Mouse (Mus musculus) hindbrain, embryonic 13.5 days (tissue): ENCODE results near the gene Smarca4. TPM values are rescaled to one million over a fixed set of nuclear protein-coding genes. Genes with fewer than 3 reads are reported as not detected.

ENCODE experiments used
- ATAC-seq: fragments of 200-750 bp; cut with Nextera tagmentation; 2 replicates; pipeline ENCODE4 v1.8.0; 2017; ENCODE audit warnings: moderate TSS enrichment; ENCODE audit not compliant: low FRiP score
- H3K27ac ChIP-seq: fragments of 300-500 bp; sonication (generic); 2 replicates; pipeline ENCODE4 v1.5.1; 2015; ENCODE audit warnings: inconsistent platforms, mild to moderate bottlenecking, moderate library complexity
- H3K27me3 ChIP-seq: fragments of 300-500 bp; sonication (generic); 2 replicates; pipeline ENCODE4 v1.6.1; 2015; ENCODE audit warnings: mild to moderate bottlenecking, inconsistent platforms
- H3K36me3 ChIP-seq: fragments of 300-500 bp; sonication (generic); 2 replicates; pipeline ENCODE4 v1.6.1; 2015; ENCODE audit warnings: mild to moderate bottlenecking, inconsistent platforms
- H3K4me1 ChIP-seq: fragments of 300-500 bp; sonication (generic); replicated peaks from 2 replicates; pipeline ENCODE4 v1.6.1; 2015; ENCODE audit warnings: inconsistent platforms
- H3K4me2 ChIP-seq: fragments of 300-500 bp; sonication (generic); 2 replicates; pipeline ENCODE4 v1.6.1; 2015; ENCODE audit warnings: inconsistent platforms, mild to moderate bottlenecking, moderate library complexity
- H3K4me3 ChIP-seq: fragments of 300-500 bp; sonication (generic); 2 replicates; pipeline ENCODE4 v1.5.1; 2015; ENCODE audit warnings: mild to moderate bottlenecking, inconsistent platforms
- H3K9ac ChIP-seq: fragments of 300-500 bp; sonication (generic); 2 replicates; pipeline ENCODE4 v1.6.1; 2015; ENCODE audit warnings: mild to moderate bottlenecking, inconsistent platforms
- H3K9me3 ChIP-seq: fragments of 300-500 bp; sonication (generic); 2 replicates; pipeline ENCODE4 v1.6.1; 2016; ENCODE audit warnings: inconsistent platforms
- WGBS: fragments of 180-500 bp; shearing (Covaris S2); methylation state at CpG from one replicate; pipeline ENCODE4 v1.1.7; 2015; 5-methylcytosine and 5-hydroxymethylcytosine counted together
- polyA plus RNA-seq: library from polyadenylated mRNA; unstranded; fragments of >200 nt; fragmentation: Nextera tagmentation; extraction: Ambion mirVana; gene quantifications from 2 replicates; pipeline ENCODE4 v1.2.1, GENCODE M21; 2015

The Smarca4 gene
- polyA plus RNA-seq, 1 experiment from 2014 or later: 156 TPM

GRCm38 (mm10) chr9:21709340-21709739 lies 93.4 kb downstream of the Smarca4 start:
- 96% methylated on average over 3 of the region's 3 CpGs for WGBS
- Histone ChIP-seq H3K36me3 (peaks cover 58% of the 10 kb centered on the region), H3K4me1 (no peaks in the 10 kb centered on the region), H3K27ac (no peak overlapping the region), H3K27me3 (no peaks in the 10 kb centered on the region), H3K9ac (no peak overlapping the region), H3K9me3 (no peaks in the 10 kb centered on the region), H3K4me3 (no peak overlapping the region), H3K4me2 (no peak overlapping the region)
- no peak for ATAC-seq

- ATAC-seq: no peak
- no peak overlapping the region for H3K27ac ChIP-seq
- WGBS: 70% methylated on average over 4 of the region's 4 CpGs
Observed at GRCm38 (mm10) chr9:21715298-21715697, 99.3 kb downstream of the Smarca4 start.

GRCm38 (mm10) chr9:21717015-21717414 lies 101.0 kb downstream of the Smarca4 start:
- ATAC-seq: no peak
- Histone ChIP-seq H3K9ac (no peak overlapping the region), H3K27ac (no peak overlapping the region), H3K4me1 (no peaks in the 10 kb centered on the region), H3K36me3 (peaks cover 8% of the 10 kb centered on the region), H3K27me3 (no peaks in the 10 kb centered on the region), H3K4me2 (no peak overlapping the region), H3K9me3 (no peaks in the 10 kb centered on the region), H3K4me3 (no peak overlapping the region)
- WGBS: 77% methylated on average over 2 of the region's 2 CpGs

More at GRCm38 (mm10) chr9:21715298-21715697, 99.3 kb downstream of the Smarca4 start:
- Histone ChIP-seq H3K4me2 (no peak overlapping the region), H3K4me3 (no peak overlapping the region), H3K27me3 (no peaks in the 10 kb centered on the region), H3K4me1 (no peaks in the 10 kb centered on the region), H3K36me3 (peaks cover 8% of the 10 kb centered on the region), H3K9me3 (no peaks in the 10 kb centered on the region), H3K9ac (no peak overlapping the region)

GRCm38 (mm10) chr9:21721036-21721435 lies 105.1 kb downstream of the Smarca4 start:
- H3K36me3 ChIP-seq: no peaks in the 10 kb centered on the region
- no peak overlapping the region for H3K9ac ChIP-seq
- peaks cover 26% of the 10 kb centered on the region for H3K4me1 ChIP-seq
- no peak overlapping the region for H3K27ac ChIP-seq
- no peak overlapping the region for H3K4me3 ChIP-seq
- no peak for ATAC-seq
- H3K4me2 ChIP-seq: no peak overlapping the region
- 88% methylated on average over 2 of the region's 2 CpGs for WGBS
- no peaks in the 10 kb centered on the region for H3K27me3 ChIP-seq
- H3K9me3 ChIP-seq: no peaks in the 10 kb centered on the region

GRCm38 (mm10) chr9:21723377-21724146 lies 107.6 kb downstream of the Smarca4 start, which contains the start of gene Ldlr:
Ldlr (plus strand) TSS chr9:21723483.
- no peaks in the 10 kb centered on the region for H3K9me3 ChIP-seq
- peak within 1 kb of the TSS; percentile 84 for H3K4me2 ChIP-seq
- WGBS: under 1% methylated on average over 47 of the region's 47 CpGs
- peak within 1 kb of the TSS; percentile 84 for H3K9ac ChIP-seq
- H3K36me3 ChIP-seq: no peaks in the 10 kb centered on the region
- peak; percentile 74 for ATAC-seq
- H3K27me3 ChIP-seq: no peaks in the 10 kb centered on the region
- H3K27ac ChIP-seq: peak within 1 kb of the TSS; percentile 93
- H3K4me3 ChIP-seq: peak within 1 kb of the TSS; percentile 70
- H3K4me1 ChIP-seq: peaks cover 34% of the 10 kb centered on the region

- WGBS: under 1% methylated on average over 18 of the region's 18 CpGs
- ATAC-seq: peak; percentile 95
Observed at GRCm38 (mm10) chr9:21724147-21724536, 108.2 kb downstream of the Smarca4 start.

GRCm38 (mm10) chr9:21725224-21726121 lies 109.5 kb downstream of the Smarca4 start:
- peak overlapping the region; percentile 84 for H3K4me2 ChIP-seq
- peak overlapping the region; percentile 70 for H3K9ac ChIP-seq
- no peaks in the 10 kb centered on the region for H3K9me3 ChIP-seq
- H3K36me3 ChIP-seq: no peaks in the 10 kb centered on the region; the same call in 1 of the 2 replicates
- peak overlapping the region; percentile 70 for H3K4me3 ChIP-seq
- no peak for ATAC-seq
- H3K27ac ChIP-seq: peak overlapping the region; percentile 59
- no peaks in the 10 kb centered on the region for H3K27me3 ChIP-seq
- 89% methylated on average over 23 of the region's 23 CpGs for WGBS
- H3K4me1 ChIP-seq: peaks cover 43% of the 10 kb centered on the region

More at GRCm38 (mm10) chr9:21724147-21724536, 108.2 kb downstream of the Smarca4 start:
- Histone ChIP-seq H3K9me3 (no peaks in the 10 kb centered on the region), H3K27ac (peak overlapping the region; percentile 93), H3K36me3 (no peaks in the 10 kb centered on the region; the same call in 1 of the 2 replicates), H3K27me3 (no peaks in the 10 kb centered on the region), H3K9ac (peak overlapping the region; percentile 84), H3K4me1 (peaks cover 39% of the 10 kb centered on the region), H3K4me2 (peak overlapping the region; percentile 84), H3K4me3 (peak overlapping the region; percentile 70)

GRCm38 (mm10) chr9:21726218-21726975 lies 110.4 kb downstream of the Smarca4 start:
- H3K9me3 ChIP-seq: no peaks in the 10 kb centered on the region
- H3K4me3 ChIP-seq: peak overlapping the region; percentile 6; the same call in 1 of the 2 replicates
- peak overlapping the region; percentile 63; the same call in 1 of the 2 replicates for H3K9ac ChIP-seq
- H3K4me2 ChIP-seq: peak overlapping the region; percentile 84
- no peaks in the 10 kb centered on the region for H3K27me3 ChIP-seq
- no peak for ATAC-seq
- H3K27ac ChIP-seq: peak overlapping the region; percentile 59
- H3K4me1 ChIP-seq: peaks cover 43% of the 10 kb centered on the region
- 71% methylated on average over 14 of the region's 14 CpGs for WGBS
- peaks cover 3% of the 10 kb centered on the region; the same call in 1 of the 2 replicates for H3K36me3 ChIP-seq

GRCm38 (mm10) chr9:21728261-21728832 lies 112.4 kb downstream of the Smarca4 start:
- H3K4me1 ChIP-seq: peaks cover 35% of the 10 kb centered on the region
- peaks cover 22% of the 10 kb centered on the region for H3K36me3 ChIP-seq
- H3K27ac ChIP-seq: no peak overlapping the region
- no peak overlapping the region for H3K4me3 ChIP-seq
- no peak overlapping the region for H3K4me2 ChIP-seq
- ATAC-seq: no peak
- no peaks in the 10 kb centered on the region for H3K9me3 ChIP-seq
- no peaks in the 10 kb centered on the region for H3K27me3 ChIP-seq
- WGBS: 88% methylated on average over 10 of the region's 10 CpGs
- no peak overlapping the region for H3K9ac ChIP-seq

GRCm38 (mm10) chr9:21729264-21729663 lies 113.3 kb downstream of the Smarca4 start:
- 91% methylated on average over 7 of the region's 7 CpGs for WGBS
- Histone ChIP-seq H3K36me3 (peaks cover 31% of the 10 kb centered on the region), H3K9ac (no peak overlapping the region), H3K4me3 (no peak overlapping the region), H3K4me1 (peaks cover 35% of the 10 kb centered on the region), H3K4me2 (no peak overlapping the region), H3K27ac (no peak overlapping the region), H3K9me3 (no peaks in the 10 kb centered on the region), H3K27me3 (no peaks in the 10 kb centered on the region)
- ATAC-seq: no peak

GRCm38 (mm10) chr9:21732288-21732687 lies 116.3 kb downstream of the Smarca4 start:
- no peaks in the 10 kb centered on the region for H3K9me3 ChIP-seq
- ATAC-seq: no peak
- H3K27me3 ChIP-seq: no peaks in the 10 kb centered on the region
- no peak overlapping the region for H3K4me2 ChIP-seq
- H3K4me1 ChIP-seq: peaks cover 9% of the 10 kb centered on the region; the same call in 1 of the 2 replicates
- H3K4me3 ChIP-seq: no peak overlapping the region
- no peak overlapping the region for H3K9ac ChIP-seq
- WGBS: 96% methylated on average over 9 of the region's 9 CpGs
- H3K36me3 ChIP-seq: peaks cover 61% of the 10 kb centered on the region
- no peak overlapping the region for H3K27ac ChIP-seq
